Mouse (Mus musculus): ENCODE results near the gene Muc5ac. TPM values are rescaled to one million over a fixed set of nuclear protein-coding genes. Genes with fewer than 3 reads are reported as not detected.

Gene Muc5ac
- under 1 TPM in 1 of 2 experiments, not detected in 1; 0.06 TPM for polyA plus RNA-seq (2017; shearing (Covaris generic))

GRCm38 (mm10) chr7:141788677-141789452, at the start of gene Muc5ac:
Gene Muc5ac (plus strand): TSS chr7:141788972.

GRCm38 (mm10) chr7:141838779-141839178, 50.0 kb downstream of the Muc5ac start, which contains the start of gene Muc5b:
Gene Muc5b (plus strand): TSS chr7:141839070.

Other genes with a start within 250 kb of the Muc5ac start
- gene Chid1, start 249.1 kb upstream of the Muc5ac start, polyA plus RNA-seq (2017; shearing (Covaris generic)): 10 to 100 TPM; 10.7 to 19.5 TPM
- gene Ap2a2, start 226.8 kb upstream of the Muc5ac start, polyA plus RNA-seq (2017; shearing (Covaris generic)): 10 to 100 TPM; 35.9 to 51.1 TPM
- under 1 TPM; 0.14 to 0.36 TPM for gene Muc6, start 133.7 kb upstream of the Muc5ac start, polyA plus RNA-seq (2017; shearing (Covaris generic))
- gene Muc2, start 98.6 kb upstream of the Muc5ac start, polyA plus RNA-seq (2017; shearing (Covaris generic)): under 1 TPM; 0.16 to 0.36 TPM
- under 1 TPM in 1 of 2 experiments, not detected in 1; 0.12 TPM for gene Muc5b, start 50.1 kb downstream of the Muc5ac start, polyA plus RNA-seq (2017; shearing (Covaris generic))
- gene Tollip, start 129.5 kb downstream of the Muc5ac start, polyA plus RNA-seq (2017; shearing (Covaris generic)): 10 to 100 TPM; 41.9 to 42.3 TPM
- gene Brsk2, start 160.8 kb downstream of the Muc5ac start, polyA plus RNA-seq (2017; shearing (Covaris generic)): under 1 TPM in 1 of 2 experiments, not detected in 1; 0.17 TPM